Comparison of ENCODE assay signal across 21 mouse cellular contexts in the genomic region with DNA sequence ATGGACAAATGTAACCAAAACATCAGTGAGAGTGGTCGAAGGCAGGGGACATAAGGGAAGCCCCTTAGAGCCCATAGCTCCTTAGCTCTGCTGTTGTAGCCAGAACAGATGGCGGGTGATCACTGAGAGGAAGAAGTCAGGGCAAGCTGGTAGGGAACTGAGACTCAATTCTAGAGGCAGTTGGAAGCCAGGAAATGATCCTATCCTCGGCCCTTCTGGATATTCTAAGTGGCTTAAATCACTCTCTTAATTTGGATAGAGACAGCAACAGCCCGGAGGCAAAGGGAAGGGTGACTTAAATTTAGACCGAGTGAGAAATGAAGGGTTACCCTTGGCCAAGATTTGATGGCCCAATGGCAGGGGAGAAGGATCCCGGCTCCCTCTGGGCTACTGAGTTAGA. TPM values are rescaled to one million over a fixed set of nuclear protein-coding genes. Genes with fewer than 3 reads are reported as not detected.
DNase-seq lines count a peak whose midpoint lies in the region; ATAC-seq and TF ChIP-seq lines count a peak whose summit lies in the region.
"Had no signal": no experiment of that assay in that cellular context is flagged by ENCODE, and none has a peak within 500 bp of the region (broad histone marks: within the 10 kb centered on the region; RNA-seq: fewer than 3 reads in every experiment).

No protein-coding gene starts in this region.

- no peak for ATAC-seq in activated CD4-positive, CD25-positive, alpha-beta regulatory T cell, adult 4 months
- ATAC-seq: intestine, embryonic 16.5 days; liver, postnatal 0 days; midbrain, embryonic 15.5 days had no signal

- H3K27ac ChIP-seq in gastrocnemius, adult 2 months: peak overlapping the region; percentile 88
- H3K27ac ChIP-seq: heart, embryonic 13.5 days; hindbrain, embryonic 13.5 days; limb, embryonic 15.5 days; macrophage; midbrain, embryonic 15.5 days; stomach, postnatal 0 days had no signal

- no peak for TF ChIP-seq CTCF in gastrocnemius, adult 2 months (IDR thresholded peaks at IDR 0.05)

- intact Hi-C loops in gastrocnemius, adult 2 months (cut with DNase I): loop anchor here (5.0 kb wide), 1 partner anchor 101 kb away; no protein-coding TSS in a partner anchor

- peak; percentile 65 for DNase-seq in gastrocnemius, adult 2 months
- DNase-seq in gastrocnemius, postnatal 10 days: no peak
- peak; percentile 52 for DNase-seq in adipocyte (ENCODE audit: low spot score)
- peak; percentile 53 to 78 for DNase-seq in cerebellum, adult 18-20 months
- peak; percentile 32 to 40 for DNase-seq in gastrocnemius, adult 8-10 months (ENCODE audit: low spot score in 2 of 2)
- no peak for DNase-seq in MN1 (ENCODE audit: low spot score)
- DNase-seq in spleen, postnatal 4 days (ENCODE audit: low spot score in 2 of 2): no peak
- DNase-seq: adrenal gland, postnatal 25 days; B cell, adult 2 months; kidney, postnatal 10 days; layer of hippocampus, adult 9-11 months; liver, postnatal 0 days; right cerebral cortex, adult 18-20 months had no signal

- peak overlapping the region; percentile 41 for H3K4me3 ChIP-seq in gastrocnemius, adult 2 months
- H3K4me3 ChIP-seq: heart, embryonic 13.5 days; hindbrain, embryonic 13.5 days; limb, embryonic 15.5 days; midbrain, embryonic 15.5 days had no signal

RNA-seq across cellular contexts. Expression of gene Vldlr, which starts 6.8 kb away (rescaled TPM):
- total RNA-seq in gastrocnemius, adult 2 months (2021): 10 to 100 TPM; 64.1 to 99.2 TPM
- total RNA-seq in gastrocnemius, postnatal 10 days (2021): 10 to 100 TPM; 40.8 to 41.9 TPM
- 100 to 1,000 TPM in 2 of 4 experiments, 10 to 100 TPM in 2; 67.6 to 124 (median 99.7) TPM for total RNA-seq in gastrocnemius, adult 8-10 months (2022)
- polyA plus RNA-seq in activated CD4-positive, CD25-positive, alpha-beta regulatory T cell, adult 4 months (2017; shearing (Covaris generic)): not detected

Comparison
In these comparisons a context has a peak if more than half of its experiments do, and no peak if none do; other contexts are left out.
1. DNase-seq: peak in gastrocnemius, adult 2 months (single experiment), adipocyte (single experiment), cerebellum, adult 18-20 months (2 of 2) and gastrocnemius, adult 8-10 months (2 of 2); none in gastrocnemius, postnatal 10 days (single experiment), MN1 (single experiment) and spleen, postnatal 4 days (0 of 2).